Mouse (Mus musculus): ENCODE measurements at regions not wholly inside any gene's neighbourhood (a gene's known extent, or its start where the extent isn't known, plus 50 kb on each side); places are given as distances from the start of the nearest gene placed in this dataset.
A peak's percentile ranks its signal among the peaks of the same experiment; 100 is the strongest.

DNA sequence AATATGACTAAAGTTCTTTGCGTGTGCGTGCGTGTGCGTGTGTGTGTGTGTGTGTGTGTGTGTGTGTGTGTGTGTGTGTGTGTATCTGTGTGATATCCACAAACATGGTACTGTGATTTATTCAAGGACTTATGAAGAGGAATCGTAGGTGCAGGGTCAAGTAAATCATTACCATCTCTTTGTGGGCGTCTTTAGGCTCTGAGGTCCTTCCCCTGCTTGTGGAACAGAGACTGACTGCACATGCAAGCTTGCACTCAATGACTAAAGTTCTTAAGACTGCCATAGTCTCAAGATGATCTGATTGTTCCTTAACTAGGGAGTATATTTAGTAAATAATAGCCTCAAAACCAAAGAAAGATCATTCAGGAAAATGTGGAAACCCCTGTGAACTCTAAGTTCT is 241.1 kb downstream of the Rnf152 start:
- Histone ChIP-seq H3K4me1 (ENCODE audit: control insufficient read depth, insufficient read depth, low read length) (peaks cover 2% of the 10 kb centered on the region; the same call in 1 of the 2 replicates), H3K27me3 (ENCODE audit: control insufficient read depth, insufficient read depth, low read length) (no peaks in the 10 kb centered on the region), H3K27ac (ENCODE audit: insufficient read depth, low read length) (no peak overlapping the region), H3K4me3 (replicated peaks; ENCODE audit: insufficient read depth, low read depth, low read length) (no peak overlapping the region)
- no peak for DNase-seq
- WGBS, result 98% methylated on average over 6 of the region's 6 CpGs
- no peak for TF ChIP-seq CTCF (IDR thresholded peaks at IDR 0.05; ENCODE audit: borderline replicate concordance, insufficient read depth, low read depth, low read length)
- TF ChIP-seq POLR2A (IDR thresholded peaks at IDR 0.05; ENCODE audit: borderline replicate concordance, insufficient read depth, low read length), result no peak

DNA sequence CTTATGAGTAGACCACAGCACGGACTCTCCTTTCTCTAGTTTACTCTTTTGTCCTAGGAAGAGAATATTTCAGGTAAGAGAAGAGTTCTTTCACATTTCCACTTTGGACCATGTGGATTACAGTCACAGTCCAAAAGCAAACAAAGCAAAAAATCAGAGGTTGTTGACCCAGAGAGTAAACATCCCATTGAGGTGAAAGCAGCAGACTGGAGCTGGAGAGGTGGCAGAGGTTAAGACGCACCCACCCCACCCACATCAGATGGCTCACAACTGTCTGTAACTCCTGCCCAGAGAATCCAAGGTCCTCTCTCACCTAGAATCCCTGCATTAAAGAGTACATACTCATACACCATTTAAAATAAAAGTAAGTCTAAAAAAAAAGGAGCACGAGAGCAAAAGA is 241.7 kb downstream of the Rnf152 start:
- Histone ChIP-seq H3K27me3 (ENCODE audit: control insufficient read depth, insufficient read depth, low read length) (no peaks in the 10 kb centered on the region), H3K4me3 (replicated peaks; ENCODE audit: insufficient read depth, low read depth, low read length) (no peak overlapping the region), H3K4me1 (ENCODE audit: control insufficient read depth, insufficient read depth, low read length) (peaks cover 2% of the 10 kb centered on the region; the same call in 1 of the 2 replicates), H3K27ac (ENCODE audit: insufficient read depth, low read length) (no peak overlapping the region)
- no peak for DNase-seq
- TF ChIP-seq CTCF (IDR thresholded peaks at IDR 0.05; ENCODE audit: borderline replicate concordance, insufficient read depth, low read depth, low read length) (no peak), POLR2A (IDR thresholded peaks at IDR 0.05; ENCODE audit: borderline replicate concordance, insufficient read depth, low read length) (no peak)
- WGBS, result 97% methylated on average over 3 of the region's 3 CpGs

DNA sequence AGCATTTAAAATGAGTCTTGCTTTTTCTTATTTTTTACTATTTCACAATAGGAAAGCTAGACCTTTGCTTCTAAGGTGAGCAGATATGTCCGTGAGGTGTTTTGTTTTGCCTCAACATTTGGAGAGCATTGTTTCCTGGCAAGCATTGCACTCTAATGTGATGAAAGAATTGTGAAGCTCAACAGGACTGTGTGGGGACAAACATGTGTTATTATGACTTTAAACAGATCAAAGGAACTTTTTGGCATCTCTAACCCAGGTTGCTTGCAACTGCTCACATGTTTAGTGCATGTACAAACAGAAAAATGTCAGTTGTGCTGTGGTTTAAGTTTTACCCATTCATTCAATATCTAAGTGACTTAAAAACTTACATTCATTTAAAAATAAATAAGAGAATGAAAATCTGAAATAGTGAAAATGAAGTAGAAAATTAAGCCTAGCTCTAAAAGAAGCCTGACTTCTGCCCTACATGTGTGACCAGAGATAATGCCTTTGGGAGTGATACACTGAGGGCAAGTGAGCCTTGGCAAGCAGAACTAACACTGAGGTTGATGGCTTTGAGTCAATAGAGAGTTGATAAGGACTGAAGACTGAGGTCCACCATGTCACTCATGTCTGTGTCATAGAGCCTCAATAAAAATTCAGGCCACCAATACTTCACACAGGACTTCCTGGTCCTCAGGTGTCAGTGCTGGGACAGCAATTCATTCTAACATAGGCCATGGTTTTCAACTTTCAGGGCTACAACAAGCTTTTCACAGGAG is 243.6 kb downstream of the Rnf152 start:
- no peak overlapping the region for H3K4me3 ChIP-seq (replicated peaks; ENCODE audit: insufficient read depth, low read depth, low read length)
- DNase-seq, result no peak
- 65% methylated on average over 1 of the region's 1 CpGs for WGBS
- H3K27ac ChIP-seq (ENCODE audit: insufficient read depth, low read length), result no peak overlapping the region
- no peaks in the 10 kb centered on the region for H3K27me3 ChIP-seq (ENCODE audit: control insufficient read depth, insufficient read depth, low read length)
- no peak for TF ChIP-seq CTCF (IDR thresholded peaks at IDR 0.05; ENCODE audit: borderline replicate concordance, insufficient read depth, low read depth, low read length)
- no peak for TF ChIP-seq POLR2A (IDR thresholded peaks at IDR 0.05; ENCODE audit: borderline replicate concordance, insufficient read depth, low read length)
- H3K4me1 ChIP-seq (ENCODE audit: control insufficient read depth, insufficient read depth, low read length), result peaks cover 2% of the 10 kb centered on the region; the same call in 1 of the 2 replicates

DNA sequence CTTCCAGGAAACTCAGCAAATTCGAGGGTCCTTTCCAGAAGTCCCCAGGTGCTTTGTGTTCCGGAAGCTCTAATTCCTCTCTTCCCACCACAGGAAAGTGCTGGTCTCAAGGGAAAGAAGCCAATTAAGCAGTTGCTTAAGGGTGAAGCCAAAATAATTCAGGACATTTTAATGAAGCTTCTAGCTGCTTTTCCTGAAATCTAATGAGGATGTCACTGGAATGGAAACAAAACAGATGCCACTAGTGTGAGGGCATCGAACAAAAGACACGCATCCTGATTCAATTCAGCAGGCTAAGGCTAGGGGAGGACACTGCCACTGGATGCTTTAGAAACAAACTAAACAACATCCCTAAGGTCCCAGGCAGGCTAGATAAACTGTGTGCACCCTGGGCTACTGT is 245.3 kb downstream of the Rnf152 start:
- peak; percentile 23 to 66 for DNase-seq
- H3K4me1 ChIP-seq (ENCODE audit: control insufficient read depth, insufficient read depth, low read length), result peaks cover 2% of the 10 kb centered on the region; the same call in 1 of the 2 replicates
- H3K27me3 ChIP-seq (ENCODE audit: control insufficient read depth, insufficient read depth, low read length), result no peaks in the 10 kb centered on the region
- no peak overlapping the region for H3K4me3 ChIP-seq (replicated peaks; ENCODE audit: insufficient read depth, low read depth, low read length)
- TF ChIP-seq POLR2A (IDR thresholded peaks at IDR 0.05; ENCODE audit: borderline replicate concordance, insufficient read depth, low read length) (no peak), CTCF (IDR thresholded peaks at IDR 0.05; ENCODE audit: borderline replicate concordance, insufficient read depth, low read depth, low read length) (no peak)
- WGBS, result 7% methylated on average over 4 of the region's 4 CpGs
- no peak overlapping the region for H3K27ac ChIP-seq (ENCODE audit: insufficient read depth, low read length)

DNA sequence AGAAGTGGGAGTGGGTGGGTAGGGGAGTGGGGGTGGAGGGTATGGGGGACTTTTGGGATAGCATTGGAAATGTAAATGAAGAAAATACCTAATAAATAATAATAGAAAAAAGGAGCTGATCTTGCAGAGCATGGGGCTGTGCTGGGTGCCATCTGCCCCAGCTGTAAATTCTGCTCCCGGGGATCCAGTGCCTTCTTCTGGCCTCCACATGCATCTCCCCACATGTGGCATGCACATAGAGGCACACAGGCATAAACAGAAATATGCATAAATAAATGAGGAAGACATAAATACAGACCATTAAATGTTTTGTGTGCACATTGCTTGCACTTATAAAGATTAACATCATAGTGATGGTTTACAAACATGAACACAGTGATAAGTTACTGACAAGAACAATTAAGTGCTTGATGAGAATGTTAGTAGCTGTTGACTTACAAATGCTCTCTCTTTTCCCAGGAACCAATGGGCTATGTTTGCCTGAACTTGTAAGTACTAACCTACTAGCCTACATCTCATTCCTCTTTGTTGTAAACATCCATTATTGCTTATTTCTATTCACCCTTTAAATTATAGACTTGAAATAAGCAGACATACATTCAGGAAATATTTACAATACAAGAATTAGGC is 245.8 kb downstream of the Rnf152 start:
- Histone ChIP-seq H3K4me3 (replicated peaks; ENCODE audit: insufficient read depth, low read depth, low read length) (no peak overlapping the region), H3K4me1 (ENCODE audit: control insufficient read depth, insufficient read depth, low read length) (peaks cover 2% of the 10 kb centered on the region; the same call in 1 of the 2 replicates), H3K27me3 (ENCODE audit: control insufficient read depth, insufficient read depth, low read length) (no peaks in the 10 kb centered on the region), H3K27ac (ENCODE audit: insufficient read depth, low read length) (no peak overlapping the region)
- WGBS, result 84% methylated on average over 1 of the region's 1 CpGs
- no peak for TF ChIP-seq CTCF (IDR thresholded peaks at IDR 0.05; ENCODE audit: borderline replicate concordance, insufficient read depth, low read depth, low read length)
- DNase-seq, result no peak

DNA sequence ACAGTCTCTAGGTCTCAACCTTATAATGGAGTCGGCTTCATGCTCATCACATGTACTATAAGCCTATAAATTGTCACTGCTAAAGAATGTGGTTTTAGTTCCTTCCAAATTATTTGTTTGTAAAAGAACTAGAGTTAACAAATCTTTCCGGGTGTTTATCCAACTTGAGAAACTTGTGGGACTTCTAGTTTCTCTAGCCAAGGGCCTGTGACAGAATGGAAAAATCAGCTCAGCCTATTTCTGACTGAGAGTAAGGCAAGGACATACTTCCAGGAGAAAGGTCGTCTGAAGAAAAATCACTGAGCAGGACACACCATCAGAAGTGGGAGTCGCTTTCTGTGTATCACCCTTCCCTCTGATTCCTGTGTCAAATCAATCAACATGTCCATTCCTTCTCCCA is 248.7 kb downstream of the Rnf152 start:
- Histone ChIP-seq H3K4me1 (ENCODE audit: control insufficient read depth, insufficient read depth, low read length) (peaks cover 2% of the 10 kb centered on the region; the same call in 1 of the 2 replicates), H3K27ac (ENCODE audit: insufficient read depth, low read length) (no peak overlapping the region), H3K4me3 (replicated peaks; ENCODE audit: insufficient read depth, low read depth, low read length) (no peak overlapping the region), H3K27me3 (ENCODE audit: control insufficient read depth, insufficient read depth, low read length) (no peaks in the 10 kb centered on the region)
- TF ChIP-seq CTCF (IDR thresholded peaks at IDR 0.05; ENCODE audit: borderline replicate concordance, insufficient read depth, low read depth, low read length) (no peak), POLR2A (IDR thresholded peaks at IDR 0.05; ENCODE audit: borderline replicate concordance, insufficient read depth, low read length) (no peak)
- DNase-seq, result no peak
- 90% methylated on average over 4 of the region's 4 CpGs for WGBS

DNA sequence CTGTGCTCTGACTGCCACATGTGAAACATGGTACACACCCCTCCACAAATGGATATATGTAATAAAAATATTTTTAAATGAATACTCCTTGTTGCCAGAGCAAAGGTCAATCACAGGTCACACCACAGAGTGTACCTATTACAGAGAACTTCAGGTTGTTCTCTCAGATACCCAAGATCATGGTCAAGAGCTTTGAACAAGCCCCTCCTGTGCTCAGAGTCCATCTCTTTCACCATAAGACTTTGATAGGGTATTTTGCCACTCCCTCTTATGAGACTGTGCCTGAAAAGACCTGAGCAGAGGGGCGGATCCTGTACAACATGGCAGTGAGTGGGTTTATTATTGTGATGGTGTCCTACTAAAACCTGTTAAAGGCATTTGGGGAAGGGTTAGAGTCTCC is 249.3 kb downstream of the Rnf152 start:
- H3K27ac ChIP-seq (ENCODE audit: insufficient read depth, low read length), result no peak overlapping the region
- TF ChIP-seq CTCF (IDR thresholded peaks at IDR 0.05; ENCODE audit: borderline replicate concordance, insufficient read depth, low read depth, low read length) (no peak), POLR2A (IDR thresholded peaks at IDR 0.05; ENCODE audit: borderline replicate concordance, insufficient read depth, low read length) (no peak)
- H3K27me3 ChIP-seq (ENCODE audit: control insufficient read depth, insufficient read depth, low read length), result no peaks in the 10 kb centered on the region
- peaks cover 2% of the 10 kb centered on the region; the same call in 1 of the 2 replicates for H3K4me1 ChIP-seq (ENCODE audit: control insufficient read depth, insufficient read depth, low read length)
- H3K4me3 ChIP-seq (replicated peaks; ENCODE audit: insufficient read depth, low read depth, low read length), result no peak overlapping the region
- WGBS, result 80% methylated on average over 1 of the region's 1 CpGs
- no peak for DNase-seq

DNA sequence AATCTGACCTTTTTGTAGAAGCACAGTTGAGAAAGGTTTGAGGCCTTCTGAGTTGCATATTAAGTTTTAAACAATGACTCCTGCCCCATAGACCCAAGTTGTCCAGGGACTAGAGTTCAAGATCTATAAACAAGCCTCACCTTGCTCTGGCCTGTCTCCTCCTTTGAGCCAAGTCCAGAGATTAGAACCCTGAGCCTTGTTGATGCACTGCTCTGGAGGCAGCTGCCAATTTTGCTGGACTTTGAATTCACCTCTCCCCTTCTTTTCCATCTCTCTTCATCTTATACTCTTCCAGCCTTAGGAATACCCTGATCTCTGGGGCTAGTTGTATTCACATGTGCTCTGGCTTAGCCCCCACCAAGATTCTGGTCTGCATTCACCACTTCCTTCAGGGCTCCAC is 251.3 kb downstream of the Rnf152 start:
- no peak for TF ChIP-seq POLR2A (IDR thresholded peaks at IDR 0.05; ENCODE audit: borderline replicate concordance, insufficient read depth, low read length)
- TF ChIP-seq CTCF (IDR thresholded peaks at IDR 0.05; ENCODE audit: borderline replicate concordance, insufficient read depth, low read depth, low read length), result no peak
- Histone ChIP-seq H3K4me3 (replicated peaks; ENCODE audit: insufficient read depth, low read depth, low read length) (no peak overlapping the region), H3K27me3 (ENCODE audit: control insufficient read depth, insufficient read depth, low read length) (no peaks in the 10 kb centered on the region), H3K27ac (ENCODE audit: insufficient read depth, low read length) (no peak overlapping the region), H3K4me1 (ENCODE audit: control insufficient read depth, insufficient read depth, low read length) (no peaks in the 10 kb centered on the region)
- DNase-seq, result no peak

Measured in cerebellum, adult 2 months (tissue).